Mouse (Mus musculus): ENCODE measurements at regions not wholly inside any gene's neighbourhood (a gene's known extent, or its start where the extent isn't known, plus 50 kb on each side); places are given as distances from the start of the nearest gene placed in this dataset.

GRCm38 (mm10) chr17:87519454-87519853, 72.7 kb upstream of the Calm2 start:
- Histone ChIP-seq H3K4me3 (no peak overlapping the region), H3K27ac (no peak overlapping the region)
- no peak for TF ChIP-seq CTCF (conservative IDR thresholded peaks at IDR 0.05)
- DNase-seq (ENCODE audit: low spot score in 2 of 2), result no peak

DNA sequence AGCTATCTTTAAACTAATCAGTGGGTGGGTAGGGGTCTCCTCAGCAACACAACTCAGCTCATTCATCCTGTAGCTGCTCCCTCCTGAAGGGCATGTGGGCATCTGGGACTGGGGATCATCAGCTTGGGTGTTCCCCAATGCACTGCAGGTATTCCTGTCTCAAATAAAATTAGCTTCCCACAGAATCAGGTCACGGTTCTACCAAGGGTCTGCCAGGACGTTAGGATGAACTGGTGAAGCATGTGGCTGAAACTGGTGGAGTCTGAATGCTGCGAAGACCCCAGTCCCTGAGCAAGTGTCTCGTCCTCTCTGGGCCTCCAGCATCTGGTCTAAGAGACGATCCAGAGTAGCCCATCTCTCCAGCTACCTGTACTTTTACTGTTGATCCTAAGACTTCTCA, 74.1 kb upstream of the Calm2 start:
- Histone ChIP-seq H3K4me3 (no peak overlapping the region), H3K27ac (no peak overlapping the region)
- TF ChIP-seq CTCF (conservative IDR thresholded peaks at IDR 0.05), result no peak
- no peak for DNase-seq (ENCODE audit: low spot score in 2 of 2)

GRCm38 (mm10) chr17:87521622-87522151, 75.0 kb upstream of the Calm2 start:
- peak; percentile 17 for TF ChIP-seq CTCF (conservative IDR thresholded peaks at IDR 0.05)
- Histone ChIP-seq H3K27ac (peak overlapping the region; percentile 60), H3K4me3 (no peak overlapping the region)
- no peak for DNase-seq (ENCODE audit: low spot score in 2 of 2)

GRCm38 (mm10) chr17:87522500-87523091, 75.9 kb upstream of the Calm2 start:
- Histone ChIP-seq H3K27ac (peak overlapping the region; percentile 60; the same call in 1 of the 2 replicates), H3K4me3 (no peak overlapping the region)
- no peak for TF ChIP-seq CTCF (conservative IDR thresholded peaks at IDR 0.05)
- DNase-seq (ENCODE audit: low spot score in 2 of 2), result no peak

DNA sequence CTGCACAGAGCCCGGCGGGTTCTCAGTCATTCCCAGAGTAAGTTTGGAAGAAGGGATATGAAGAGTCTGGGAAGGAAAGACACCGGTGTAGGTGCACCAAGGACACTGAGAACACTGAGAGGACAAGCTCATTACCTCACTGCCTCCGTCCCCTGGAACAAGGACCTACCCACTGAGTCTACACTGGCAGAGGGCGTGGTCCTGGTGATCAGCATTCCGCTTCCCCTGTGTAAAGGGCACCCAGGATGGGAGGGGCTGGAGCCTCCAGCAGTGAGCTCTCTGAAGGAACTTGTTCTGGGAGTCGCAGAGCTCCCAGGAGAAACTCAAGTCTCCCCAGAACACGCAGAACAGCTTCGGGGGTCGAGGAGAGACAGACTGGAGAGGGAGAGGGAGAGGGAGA, 76.9 kb upstream of the Calm2 start:
- TF ChIP-seq CTCF (conservative IDR thresholded peaks at IDR 0.05), result no peak
- H3K4me3 ChIP-seq, result no peak overlapping the region
- H3K27ac ChIP-seq, result no peak overlapping the region
- DNase-seq (ENCODE audit: low spot score in 2 of 2), result no peak

GRCm38 (mm10) chr17:87527174-87527573, 80.4 kb upstream of the Calm2 start:
- no peak for TF ChIP-seq CTCF (conservative IDR thresholded peaks at IDR 0.05)
- DNase-seq (ENCODE audit: low spot score in 2 of 2), result no peak
- no peak overlapping the region for H3K27ac ChIP-seq
- no peak overlapping the region for H3K4me3 ChIP-seq

- Histone ChIP-seq H3K4me3 (peak overlapping the region; percentile 61), H3K27ac (peak overlapping the region; percentile 86)
- peak; percentile 99 for TF ChIP-seq CTCF (conservative IDR thresholded peaks at IDR 0.05)
- peak; percentile 74 to 93 for DNase-seq (ENCODE audit: low spot score in 2 of 2)
Measured at GRCm38 (mm10) chr17:87530162-87530817, 83.6 kb upstream of the Calm2 start.

DNA sequence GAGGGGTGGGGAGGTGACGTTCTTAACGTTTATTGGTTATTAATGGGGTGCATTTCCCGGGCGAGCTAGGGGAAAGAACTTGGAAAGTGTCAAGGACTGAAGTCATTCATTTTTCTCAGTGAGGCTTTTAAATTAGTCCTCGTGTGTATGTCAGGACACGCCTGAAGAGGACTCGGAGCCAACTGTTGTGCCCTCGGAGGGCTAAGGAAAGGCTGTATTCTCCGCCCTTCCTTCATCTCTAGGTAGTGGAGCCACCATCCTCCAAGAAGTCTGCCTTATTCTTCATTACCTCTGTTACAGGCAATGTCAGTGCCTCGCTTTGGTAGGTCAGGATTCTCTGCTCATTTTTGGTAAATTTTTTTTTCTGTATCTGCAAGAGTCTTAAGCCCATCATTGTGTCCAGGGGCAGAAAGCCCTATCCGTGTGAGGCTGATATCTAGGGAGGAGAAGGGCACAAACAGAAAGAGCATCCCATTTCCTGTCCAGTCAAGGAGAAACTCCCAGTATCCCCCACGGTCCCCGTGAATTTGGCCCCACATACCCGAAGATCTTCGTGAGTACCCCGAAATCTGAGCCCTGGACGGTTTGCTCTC, 84.2 kb upstream of the Calm2 start:
- DNase-seq (ENCODE audit: low spot score in 2 of 2), result no peak
- TF ChIP-seq CTCF (conservative IDR thresholded peaks at IDR 0.05), result no peak
- peak overlapping the region; percentile 86 for H3K27ac ChIP-seq
- peak overlapping the region; percentile 61 for H3K4me3 ChIP-seq

DNA sequence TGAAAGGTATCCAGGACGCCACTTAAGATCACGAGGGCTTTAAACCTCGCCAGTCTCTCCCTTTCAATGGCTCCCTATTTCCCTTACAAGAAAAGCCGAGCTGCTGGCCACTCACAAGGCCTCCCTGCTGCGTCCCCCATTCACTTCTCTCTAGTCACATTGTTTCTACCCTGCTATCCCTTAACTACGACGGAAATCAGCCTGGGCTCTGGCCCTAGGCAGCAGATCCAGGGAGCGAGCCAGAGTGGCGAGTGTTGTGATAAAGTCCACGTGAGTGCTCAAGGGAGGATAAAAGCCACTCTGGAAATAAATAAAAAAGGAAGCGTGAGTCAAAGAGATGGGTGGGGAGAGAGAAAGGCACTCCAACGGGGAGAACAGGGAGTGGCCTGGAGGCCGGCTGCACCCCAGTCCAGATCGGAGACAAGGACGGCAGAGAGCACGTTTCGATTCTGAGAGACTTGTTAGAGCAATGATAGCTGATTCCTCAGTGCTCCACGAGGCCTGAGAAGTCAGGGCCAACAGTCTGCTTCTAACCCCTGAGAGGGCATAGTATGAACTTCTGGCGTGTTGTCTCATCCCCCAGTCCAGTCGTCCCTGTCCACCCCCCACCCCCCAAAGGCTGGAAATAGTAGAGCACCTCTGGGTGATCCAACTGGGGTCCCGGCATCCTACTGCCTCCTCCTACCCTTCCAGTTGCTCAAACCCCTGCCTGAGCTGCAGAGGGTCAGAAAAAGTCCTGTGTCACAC, 84.8 kb upstream of the Calm2 start:
- peak overlapping the region; percentile 86 for H3K27ac ChIP-seq
- no peak for TF ChIP-seq CTCF (conservative IDR thresholded peaks at IDR 0.05)
- DNase-seq (ENCODE audit: low spot score in 2 of 2), result no peak
- peak overlapping the region; percentile 61 for H3K4me3 ChIP-seq

- no peak for TF ChIP-seq CTCF (conservative IDR thresholded peaks at IDR 0.05)
- no peak for DNase-seq (ENCODE audit: low spot score in 2 of 2)
- peak overlapping the region; percentile 28; the same call in 1 of the 2 replicates for H3K4me3 ChIP-seq
- peak overlapping the region; percentile 86 for H3K27ac ChIP-seq
Measured at GRCm38 (mm10) chr17:87532158-87532545, 85.4 kb upstream of the Calm2 start.

DNA sequence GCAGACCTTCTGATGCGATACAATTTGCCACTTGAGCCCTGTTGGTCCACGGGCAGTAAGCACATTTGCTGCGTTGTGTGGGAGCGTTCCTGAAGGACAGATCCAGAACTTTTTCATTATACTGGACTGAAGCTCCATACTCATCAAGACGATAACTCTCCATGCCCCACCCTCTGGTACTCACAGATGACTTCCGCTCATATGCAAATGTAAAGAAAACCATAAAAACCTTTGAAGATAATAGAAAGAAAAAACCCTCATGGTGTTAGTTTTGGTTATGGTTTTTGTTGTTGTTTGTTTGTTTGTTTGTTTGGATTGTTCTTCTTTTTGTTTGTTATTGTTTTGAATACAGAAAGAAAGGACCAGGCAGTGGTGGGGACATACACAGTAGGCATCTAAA, 86.0 kb upstream of the Calm2 start:
- no peak for DNase-seq (ENCODE audit: low spot score in 2 of 2)
- peak overlapping the region; percentile 86 for H3K27ac ChIP-seq

DNA sequence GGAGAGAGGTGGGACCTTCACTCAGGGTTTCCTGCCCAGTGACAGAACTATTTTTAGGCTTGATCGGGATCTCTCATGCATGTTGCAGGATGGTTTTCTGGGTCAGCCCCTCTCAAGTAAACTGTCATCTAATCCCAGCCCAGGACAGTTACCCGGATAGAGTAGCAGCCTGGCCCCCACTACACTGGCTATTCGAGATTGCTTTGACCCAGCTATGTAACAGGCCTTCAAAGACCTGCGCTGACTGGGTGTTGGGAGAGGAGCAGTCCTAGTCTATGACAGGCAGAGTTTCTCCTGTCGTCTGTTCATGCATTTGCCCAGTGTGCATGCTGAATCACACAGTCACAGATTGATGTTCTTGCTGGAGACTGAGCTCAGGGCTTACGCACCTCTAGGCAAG, 86.2 kb upstream of the Epcam start:
- Histone ChIP-seq H3K27ac (no peak overlapping the region), H3K4me3 (no peak overlapping the region)
- TF ChIP-seq CTCF (conservative IDR thresholded peaks at IDR 0.05), result no peak
- DNase-seq (ENCODE audit: low spot score in 2 of 2), result no peak

More for the DNA sequence above, 86.0 kb upstream of the Calm2 start:
- H3K4me3 ChIP-seq, result no peak overlapping the region
- TF ChIP-seq CTCF (conservative IDR thresholded peaks at IDR 0.05), result no peak
